Mouse (Mus musculus) liver, adult 2 months (tissue): ENCODE results near the gene Ppm1k.

ENCODE experiments used
- CTCF ChIP-seq: fragments of 200-500 bp; IDR thresholded peaks from 2 replicates; pipeline ENCODE4 v1.5.1; 2011; ENCODE audit warnings: low read depth, low read length, control low read depth
- POLR2A ChIP-seq: fragments of 200-500 bp; IDR thresholded peaks from 2 replicates; pipeline ENCODE4 v1.6.1; 2011; ENCODE audit warnings: low read length, control low read depth; ENCODE audit not compliant: insufficient read depth; ENCODE audit errors: extremely low read depth

GRCm38 (mm10) chr6:57520749-57521652, 14.3 kb downstream of the Ppm1k start:
- TF ChIP-seq CTCF (no peak), POLR2A (no peak)
